Mouse (Mus musculus) olfactory bulb, adult 2 months (tissue): ENCODE data around the gene Tgfa.

Experiments
- CTCF ChIP-seq: fragments of 200-500 bp; IDR thresholded peaks from 2 replicates; pipeline ENCODE4 v1.5.1; 2012; ENCODE audit warnings: low read depth, mild to moderate bottlenecking, low read length, moderate library complexity; ENCODE audit not compliant: insufficient read depth
- POLR2A ChIP-seq: fragments of 200-500 bp; IDR thresholded peaks from 2 replicates; pipeline ENCODE4 v1.6.1; 2012; ENCODE audit warnings: mild to moderate bottlenecking, low read depth, low read length, moderate library complexity; ENCODE audit not compliant: insufficient read depth

DNA sequence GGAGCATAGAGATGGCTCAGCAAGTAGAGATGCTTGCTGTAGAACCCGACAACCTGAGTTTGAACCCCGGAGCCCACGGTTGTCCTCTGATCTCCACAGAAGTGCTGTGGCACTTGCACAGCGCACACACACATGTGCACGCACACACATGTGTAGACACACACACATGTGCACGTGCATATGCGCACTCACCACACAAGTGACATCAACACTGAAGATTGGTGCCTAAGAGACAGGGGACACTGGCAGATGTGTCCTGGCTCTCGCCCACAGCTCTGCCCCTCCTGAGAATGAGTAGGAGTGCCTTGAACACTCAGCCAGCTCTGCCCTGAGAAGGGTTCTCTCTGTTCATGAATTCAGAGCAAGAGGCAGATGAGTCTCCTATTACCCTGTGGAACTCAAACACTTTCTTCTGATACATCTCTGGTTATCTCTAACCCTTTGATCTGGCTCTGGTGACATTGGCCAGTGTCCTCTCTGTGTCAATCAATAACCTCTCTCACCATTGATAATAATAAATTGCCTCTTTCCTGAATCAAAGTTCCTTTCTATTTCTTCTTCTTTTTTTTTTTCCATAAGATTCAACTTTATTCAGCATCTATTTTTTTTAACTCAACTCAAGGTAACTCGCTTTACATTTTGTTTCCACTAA lies 17.6 kb upstream of the Tgfa start:
- TF ChIP-seq POLR2A (no peak), CTCF (no peak)
